Mouse (Mus musculus) CH12.LX (cell line): Measurements from ENCODE around the gene Mef2d. TPM values are rescaled to one million over a fixed set of nuclear protein-coding genes. Genes with fewer than 3 reads are reported as not detected.

Source experiments
- DNase-seq: peaks from one replicate; pipeline ENCODE4 v3.0.0-alpha.2; 2013; ENCODE audit errors: extremely low read depth
- H3K27ac ChIP-seq: 2 replicates; pipeline ENCODE4 v1.5.1; 2012; ENCODE audit warnings: low read depth, mild to moderate bottlenecking, control low read depth, moderate library complexity; ENCODE audit not compliant: insufficient read depth
- H3K27me3 ChIP-seq: replicated peaks from 2 replicates; pipeline ENCODE3; 2012; ENCODE audit warnings: inconsistent platforms
- H3K36me3 ChIP-seq, 2 experiments: replicated peaks in 1 of 2; 2 replicates each; pipeline versions ENCODE3 to v1.6.1; 2012; ENCODE audit warnings: inconsistent platforms in 1 of 2, low read length in 1 of 2, mild to moderate bottlenecking in 1 of 2, mixed read lengths in 1 of 2, moderate library complexity in 1 of 2; ENCODE audit not compliant: control insufficient read depth in 1 of 2, insufficient read depth in 1 of 2
- H3K4me1 ChIP-seq, 2 experiments: 2 replicates each; pipeline ENCODE4 v1.6.1; 2012; ENCODE audit warnings: inconsistent platforms in 1 of 2, moderate library complexity in 1 of 2; ENCODE audit not compliant: insufficient read depth in 2 of 2, control insufficient read depth in 1 of 2
- H3K4me2 ChIP-seq: 2 replicates; pipeline ENCODE4 v1.6.1; 2012; ENCODE audit warnings: low read depth, mild to moderate bottlenecking, control low read depth; ENCODE audit not compliant: poor library complexity, insufficient read depth, severe bottlenecking
- H3K4me3 ChIP-seq, 3 experiments: fragments of 150-350 bp in 1 of 3; sonication (generic) in 1 of 3; replicated peaks in 1 of 3; 2 replicates each; pipeline versions ENCODE3 to v1.5.1; 2011 to 2012; ENCODE audit warnings: low read depth in 2 of 3, low read length in 2 of 3, mild to moderate bottlenecking in 2 of 3, moderate library complexity in 2 of 3, control low read depth in 1 of 3, improper control_type of control experiment in 1 of 3, inconsistent platforms in 1 of 3, mixed read lengths in 1 of 3; ENCODE audit not compliant: poor library complexity in 1 of 3
- H3K79me2 ChIP-seq: replicated peaks from 2 replicates; pipeline ENCODE4 v1.6.1; 2012; ENCODE audit warnings: mild to moderate bottlenecking, moderate library complexity; ENCODE audit not compliant: control insufficient read depth, poor library complexity, insufficient read depth, severe bottlenecking; ENCODE audit errors: extremely low read depth
- H3K9ac ChIP-seq: 2 replicates; pipeline ENCODE4 v1.6.1; 2012; ENCODE audit warnings: low read depth, mild to moderate bottlenecking, control low read depth, moderate library complexity; ENCODE audit not compliant: insufficient read depth
- H3K9me3 ChIP-seq: replicated peaks from 2 replicates; pipeline ENCODE3; 2012; ENCODE audit warnings: low read length, inconsistent platforms, mixed read lengths
- BHLHE40 ChIP-seq: IDR thresholded peaks from 2 replicates; pipeline ENCODE4 v1.6.1; 2011; ENCODE audit warnings: mild to moderate bottlenecking, low read depth, low read length, improper control_type of control experiment
- CHD2 ChIP-seq: IDR thresholded peaks from 2 replicates; pipeline ENCODE4 v1.6.1; 2011; ENCODE audit warnings: low read length, improper control_type of control experiment
- E2F4 ChIP-seq: IDR thresholded peaks from 2 replicates; pipeline ENCODE4 v1.6.1; 2011; ENCODE audit warnings: low read depth, low read length, improper control_type of control experiment; ENCODE audit not compliant: insufficient replicate concordance
- ELF1 ChIP-seq: IDR thresholded peaks from 2 replicates; pipeline ENCODE4 v1.6.1; 2014; ENCODE audit warnings: low read depth, mild to moderate bottlenecking, inconsistent platforms, low read length, improper control_type of control experiment
- EP300 ChIP-seq: IDR thresholded peaks from 2 replicates; pipeline ENCODE4 v1.6.1; 2011; ENCODE audit warnings: low read length, improper control_type of control experiment
- ETS1 ChIP-seq: conservative IDR thresholded peaks from 2 replicates; pipeline ENCODE4 v1.6.1; 2012; ENCODE audit warnings: low read depth, mild to moderate bottlenecking, inconsistent platforms, low read length, improper control_type of control experiment, moderate library complexity
- GABPA ChIP-seq: IDR thresholded peaks from 2 replicates; pipeline ENCODE4 v1.6.1; 2012; ENCODE audit warnings: low read depth, low read length, improper control_type of control experiment, inconsistent platforms; ENCODE audit not compliant: insufficient replicate concordance
- HCFC1 ChIP-seq: IDR thresholded peaks from 2 replicates; pipeline ENCODE4 v1.6.1; 2012; ENCODE audit warnings: low read depth, mild to moderate bottlenecking, inconsistent platforms, low read length, improper control_type of control experiment
- IRF4 ChIP-seq: IDR thresholded peaks from 2 replicates; pipeline ENCODE4 v1.6.1; 2014; ENCODE audit warnings: low read depth, mild to moderate bottlenecking, inconsistent platforms, low read length, improper control_type of control experiment
- JUND ChIP-seq: conservative IDR thresholded peaks from 2 replicates; pipeline ENCODE4 v1.6.1; 2011; ENCODE audit warnings: low read depth, low read length, improper control_type of control experiment
- KAT2A ChIP-seq: IDR thresholded peaks from 2 replicates; pipeline ENCODE4 v1.6.1; 2012; ENCODE audit warnings: low read length, improper control_type of control experiment, inconsistent platforms; ENCODE audit not compliant: insufficient replicate concordance
- MAFK ChIP-seq: IDR thresholded peaks from 2 replicates; pipeline ENCODE4 v1.6.1; 2011; ENCODE audit warnings: low read length, improper control_type of control experiment; ENCODE audit not compliant: insufficient replicate concordance
- MAX ChIP-seq: IDR thresholded peaks from 2 replicates; pipeline ENCODE4 v1.6.1; 2011; ENCODE audit warnings: low read length, improper control_type of control experiment
- MAZ ChIP-seq: IDR thresholded peaks from 2 replicates; pipeline ENCODE4 v1.6.1; 2012; ENCODE audit warnings: low read depth, mild to moderate bottlenecking, inconsistent platforms, low read length, improper control_type of control experiment, moderate library complexity
- MEF2A ChIP-seq: IDR thresholded peaks from 2 replicates; pipeline ENCODE4 v1.6.1; 2014; ENCODE audit warnings: low read depth, mild to moderate bottlenecking, inconsistent platforms, low read length, improper control_type of control experiment, borderline replicate concordance
- MXI1 ChIP-seq: IDR thresholded peaks from 2 replicates; pipeline ENCODE4 v1.6.1; 2011; ENCODE audit warnings: mild to moderate bottlenecking, low read depth, low read length, improper control_type of control experiment
- MYC ChIP-seq: IDR thresholded peaks from 2 replicates; pipeline ENCODE4 v1.6.1; 2011; ENCODE audit warnings: low read depth, mild to moderate bottlenecking, improper control_type of control experiment, low read length
- NELFE ChIP-seq: IDR thresholded peaks from 2 replicates; pipeline ENCODE4 v1.6.1; 2011; ENCODE audit warnings: low read depth, low read length, improper control_type of control experiment
- NRF1 ChIP-seq: IDR thresholded peaks from 2 replicates; pipeline ENCODE4 v1.6.1; 2014; ENCODE audit warnings: low read depth, mild to moderate bottlenecking, inconsistent platforms, low read length, improper control_type of control experiment, moderate library complexity
- PAX5 ChIP-seq: IDR thresholded peaks from 2 replicates; pipeline ENCODE4 v1.6.1; 2012; ENCODE audit warnings: low read length, inconsistent platforms, mixed read lengths
- POLR2A ChIP-seq: IDR thresholded peaks from 2 replicates; pipeline ENCODE4 v1.6.1; 2011; ENCODE audit warnings: low read depth, mild to moderate bottlenecking, improper control_type of control experiment, low read length
- POLR2AphosphoS2 ChIP-seq: IDR thresholded peaks from 2 replicates; pipeline ENCODE4 v1.6.1; 2011; ENCODE audit warnings: low read depth, low read length, improper control_type of control experiment
- RAD21 ChIP-seq: IDR thresholded peaks from 2 replicates; pipeline ENCODE4 v1.6.1; 2011; ENCODE audit warnings: low read depth, mild to moderate bottlenecking, low read length, improper control_type of control experiment, moderate library complexity
- RCOR1 ChIP-seq: conservative IDR thresholded peaks from 2 replicates; pipeline ENCODE4 v1.6.1; 2012; ENCODE audit warnings: low read depth, mild to moderate bottlenecking, inconsistent platforms, low read length, improper control_type of control experiment
- SIN3A ChIP-seq: IDR thresholded peaks from 2 replicates; pipeline ENCODE4 v1.6.1; 2012; ENCODE audit warnings: low read length, improper control_type of control experiment, inconsistent platforms
- SMC3 ChIP-seq: IDR thresholded peaks from 2 replicates; pipeline ENCODE4 v1.6.1; 2011; ENCODE audit warnings: low read depth, low read length, improper control_type of control experiment
- TCF12 ChIP-seq: IDR thresholded peaks from 2 replicates; pipeline ENCODE4 v1.6.1; 2014; ENCODE audit warnings: low read depth, mild to moderate bottlenecking, inconsistent platforms, low read length, improper control_type of control experiment
- UBTF ChIP-seq: IDR thresholded peaks from 2 replicates; pipeline ENCODE4 v1.6.1; 2012; ENCODE audit warnings: low read depth, mild to moderate bottlenecking, inconsistent platforms, low read length, improper control_type of control experiment, moderate library complexity
- USF1 ChIP-seq: IDR thresholded peaks from 2 replicates; pipeline ENCODE4 v1.6.1; 2014; ENCODE audit warnings: low read depth, mild to moderate bottlenecking, inconsistent platforms, low read length, improper control_type of control experiment
- ZKSCAN1 ChIP-seq: IDR thresholded peaks from 2 replicates; pipeline ENCODE4 v1.6.1; 2012; ENCODE audit warnings: low read depth, inconsistent platforms, low read length, improper control_type of control experiment, borderline replicate concordance
- ZNF384 ChIP-seq: IDR thresholded peaks from 2 replicates; pipeline ENCODE4 v1.6.1; 2012; ENCODE audit warnings: low read depth, low read length, improper control_type of control experiment, inconsistent platforms
- dilution Hi-C: fragments of 300-500 bp; cut with MboI; formaldehyde crosslinking; loops from 2 replicates; pipeline ENCODE4 v1.14.3; 2020; ENCODE audit warnings: low sequenced_read_pairs; ENCODE audit not compliant: extremely low pct_unique_long_range_greater_than_20kb, extremely low pct_ligation_motif_present
- in situ Hi-C: fragments of 300-500 bp; cut with MboI; formaldehyde crosslinking; loops from 3 replicates; pipeline ENCODE4 v1.14.3; 2019; ENCODE audit warnings: low sequenced_read_pairs, low pct_ligation_motif_present, low pct_unique_long_range_greater_than_20kb, mixed read lengths
- polyA plus RNA-seq: library from polyadenylated mRNA; unstranded; fragments of >175 nt; gene quantifications from 2 replicates; pipeline ENCODE4 v1.2.1, GENCODE M21; 2012; ENCODE audit warnings: low read depth; ENCODE audit not compliant: insufficient read length
- total RNA-seq, 2 experiments: library from RNA; depleted of rRNA; stranded (reverse); fragments of 300-350 nt in 1 of 2; fragments of >200 nt in 1 of 2; gene quantifications; 2 replicates each; pipeline ENCODE4 v1.2.3; 2012 to 2014

The Mef2d gene
- total and polyA plus RNA-seq, 3 experiments, result 4.8 to 75.8 (median 10.9) TPM

GRCm38 (mm10) chr3:88138336-88139242 lies 3.6 kb upstream of the Mef2d start (continued):
- TF ChIP-seq USF1 (peak; percentile 82), EP300 (0 out of 2 replicates have a peak, but pooled peaks have one; percentile 2), TCF12 (peak; percentile 91), MAX (peak; percentile 99), ELF1 (peak; percentile 35; the same call in 1 of the 2 replicates), MXI1 (peak; percentile 95), SIN3A (peak; percentile 99), NELFE (no peak), CHD2 (peak; percentile 96), PAX5 (no peak), RAD21 (no peak), JUND (0 out of 2 replicates have a peak, but pooled peaks have one; percentile 23), POLR2AphosphoS2 (no peak), MYC (peak; percentile 97), MAFK (peak; percentile 63; the same call in 1 of the 2 replicates), ETS1 (peak; percentile 100), ZNF384 (no peak), BHLHE40 (peak; percentile 99), SMC3 (no peak)

- in situ Hi-C loops, result no loop called here
- peak overlapping the region; percentile 88 for H3K27ac ChIP-seq
- H3K4me2 ChIP-seq, result peak overlapping the region; percentile 84
- peaks cover 10 to 45% of the 10 kb centered on the region in 2 experiments for H3K4me1 ChIP-seq
- H3K4me3 ChIP-seq, result peak overlapping the region; percentile 56 to 72 (median 69)
- H3K9ac ChIP-seq, result peak overlapping the region; percentile 80
- H3K36me3 ChIP-seq, result peaks cover 0 to 2% of the 10 kb centered on the region in 2 experiments
- no peaks in the 10 kb centered on the region for H3K9me3 ChIP-seq
- dilution Hi-C loops, result no loop called here
- DNase-seq, result no peak
- H3K79me2 ChIP-seq, result peaks cover 20% of the 10 kb centered on the region
- H3K27me3 ChIP-seq, result no peaks in the 10 kb centered on the region
- TF ChIP-seq RCOR1 (no peak), KAT2A (no peak), POLR2A (no peak), MAFK (no peak), SIN3A (peak; percentile 71), ELF1 (no peak), MAX (peak; percentile 41; the same call in 1 of the 2 replicates), BHLHE40 (peak; percentile 31; the same call in 1 of the 2 replicates), ETS1 (no peak), ZNF384 (no peak), ZKSCAN1 (no peak), HCFC1 (no peak), JUND (no peak), MAZ (0 out of 2 replicates have a peak, but pooled peaks have one; percentile 49), MEF2A (no peak), E2F4 (no peak), IRF4 (0 out of 2 replicates have a peak, but pooled peaks have one; percentile 19), UBTF (no peak), CHD2 (0 out of 2 replicates have a peak, but pooled peaks have one; percentile 34), SMC3 (no peak), NRF1 (no peak), GABPA (no peak)
These were observed 2.7 kb upstream of the Mef2d start for GRCm38 (mm10) chr3:88139243-88140177.
